Comparison of ENCODE assay signal across 9 mouse cellular contexts in the genomic region with DNA sequence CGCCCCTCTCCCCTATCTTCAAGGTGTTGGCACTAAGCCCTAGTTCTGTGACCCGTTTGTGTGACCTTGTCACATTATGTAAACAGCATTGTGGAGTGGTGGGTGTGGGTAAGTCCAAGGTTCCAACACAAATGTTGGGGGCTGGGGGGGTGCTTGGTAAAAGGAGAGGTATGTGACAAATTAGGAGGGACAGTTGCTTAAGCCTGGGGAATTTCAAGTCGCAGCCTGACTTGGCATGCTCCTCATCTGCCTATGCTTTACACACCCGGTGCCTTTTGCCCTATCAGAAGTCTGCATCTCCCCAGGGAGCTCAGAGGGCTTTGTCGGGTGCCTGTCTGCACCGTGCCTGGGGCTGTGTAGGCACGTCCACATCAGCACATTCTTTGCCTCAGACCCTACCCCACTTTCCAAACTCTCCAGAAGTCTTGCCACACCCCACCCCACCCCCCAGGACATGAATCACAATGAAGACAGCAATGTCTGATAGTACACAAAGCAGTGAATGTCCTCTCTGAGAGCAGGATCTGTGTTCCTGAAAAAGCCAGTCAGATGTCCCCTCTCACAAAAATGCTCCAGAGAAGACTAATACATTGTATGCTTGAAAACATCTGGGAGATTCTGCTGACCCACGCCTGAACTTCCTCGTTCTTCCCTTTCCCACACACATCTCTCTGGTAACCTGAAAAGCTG.
DNase-seq lines count a peak whose midpoint lies in the region; ATAC-seq and TF ChIP-seq lines count a peak whose summit lies in the region.
"Had no signal": no experiment of that assay in that cellular context is flagged by ENCODE, and none has a peak within 500 bp of the region (broad histone marks: within the 10 kb centered on the region; RNA-seq: fewer than 3 reads in every experiment).

No protein-coding gene starts in this region.

- H3K4me2 ChIP-seq in heart, embryonic 14.5 days (ENCODE audit: low read length) = peak overlapping the region; percentile 56
- H3K4me2 ChIP-seq in myocyte (ENCODE audit: low read depth) = peak overlapping the region; percentile 12
- H3K4me2 ChIP-seq: hindbrain, embryonic 15.5 days had no signal

- WGBS in heart, embryonic 14.5 days = 7% methylated on average over 9 of the region's 9 CpGs

- H3K36me3 ChIP-seq in heart, embryonic 14.5 days (ENCODE audit: control insufficient read depth, insufficient read depth, low read length) = no peaks in the 10 kb centered on the region
- H3K36me3 ChIP-seq in myocyte (ENCODE audit: control insufficient read depth, insufficient read depth) = no peaks in the 10 kb centered on the region
- H3K36me3 ChIP-seq: hindbrain, embryonic 15.5 days had no signal

- 0 out of 4 replicates have a peak overlapping the region, but pooled peaks of 1 of the 2 experiments have one; percentile 46 for H3K27ac ChIP-seq in heart, embryonic 14.5 days (replicated peaks in 1 of 2; ENCODE audit: control insufficient read depth in 1 of 2, insufficient read depth in 1 of 2, low read depth in 2 of 2, low read length in 2 of 2)
- H3K27ac ChIP-seq: hindbrain, embryonic 15.5 days had no signal

- peak overlapping the region; percentile 32; the same call in 1 of the 2 replicates for H3K9ac ChIP-seq in heart, embryonic 14.5 days (ENCODE audit: low read length)
- H3K9ac ChIP-seq: hindbrain, embryonic 15.5 days had no signal

- no peak for TF ChIP-seq POLR2A in myocyte (IDR thresholded peaks at IDR 0.05; ENCODE audit: insufficient read length, low read depth)

- H3K79me2 ChIP-seq in myocyte (ENCODE audit: control insufficient read depth, insufficient read depth) = no peaks in the 10 kb centered on the region

- DNase-seq in heart, adult 8-10 months (ENCODE audit: low spot score) = no peak
- peak; percentile 31 for DNase-seq in embryo, embryonic 10.5 days (ENCODE audit: low spot score)
- DNase-seq in kidney, postnatal 10 days = peak; percentile 40
- DNase-seq in frontal cortex, postnatal 36 days (ENCODE audit: low spot score in 2 of 2) = no peak
- no peak for DNase-seq in cerebellum, adult 8-10 months
- no peak for DNase-seq in cerebellum, adult 18-20 months

- peak; percentile 45; the same call in 1 of the 2 replicates for ATAC-seq in heart, embryonic 14.5 days (ENCODE audit: insufficient number of reproducible peaks, insufficient read depth, low FRiP score, low read depth)

- H3K27me3 ChIP-seq in heart, embryonic 14.5 days (ENCODE audit: control insufficient read depth, insufficient read depth, low read length) = no peaks in the 10 kb centered on the region
- H3K27me3 ChIP-seq in myocyte (ENCODE audit: control insufficient read depth, insufficient read depth, insufficient read length) = no peaks in the 10 kb centered on the region
- H3K27me3 ChIP-seq: hindbrain, embryonic 15.5 days had no signal

- no peak overlapping the region for H3K4me3 ChIP-seq in heart, embryonic 14.5 days (ENCODE audit: control insufficient read depth in 1 of 2, insufficient read depth in 1 of 2, low read depth in 1 of 2, low read length in 2 of 2)
- no peak overlapping the region for H3K4me3 ChIP-seq in myocyte
- H3K4me3 ChIP-seq: hindbrain, embryonic 15.5 days had no signal

- peaks cover 1% of the 10 kb centered on the region; the same call in 1 of the 2 replicates for H3K9me3 ChIP-seq in heart, embryonic 14.5 days (ENCODE audit: control insufficient read depth, low read length)
- H3K9me3 ChIP-seq: hindbrain, embryonic 15.5 days had no signal

- H3ac ChIP-seq in myocyte (ENCODE audit: control insufficient read depth, insufficient read length) = no peak overlapping the region

- peaks cover 10 to 27% of the 10 kb centered on the region in 2 experiments for H3K4me1 ChIP-seq in heart, embryonic 14.5 days (ENCODE audit: control insufficient read depth in 2 of 2, insufficient read depth in 2 of 2, low read length in 2 of 2)

TF ChIP-seq in myocyte, 11 proteins besides CTCF, POLR2A, EP300 and RAD21:
- TF ChIP-seq CEBPB (IDR thresholded peaks at IDR 0.05; ENCODE audit: insufficient read depth, poor library complexity, severe bottlenecking) (no peak), MYOG (IDR thresholded peaks at IDR 0.05; ENCODE audit: control insufficient read depth in 1 of 3, insufficient read depth in 1 of 3, insufficient read length in 2 of 3, low read depth in 2 of 3) (no peak), USF1 (IDR thresholded peaks at IDR 0.05; ENCODE audit: low read depth) (no peak), MYOD1 (IDR thresholded peaks at IDR 0.05; ENCODE audit: control insufficient read depth in 1 of 3, insufficient read length in 2 of 3, low read depth in 2 of 3) (no peak), E2F4 (IDR thresholded peaks at IDR 0.05; ENCODE audit: insufficient read depth) (no peak), REST (IDR thresholded peaks at IDR 0.05; ENCODE audit: insufficient read depth, insufficient read length) (no peak), TCF3 (IDR thresholded peaks at IDR 0.05; ENCODE audit: insufficient read length, low read depth) (no peak), TCF12 (IDR thresholded peaks at IDR 0.05; ENCODE audit: insufficient read depth, poor library complexity, severe bottlenecking) (no peak), POLR2AphosphoS2 (IDR thresholded peaks at IDR 0.05; ENCODE audit: insufficient read length, low read depth) (no peak), MAX (IDR thresholded peaks at IDR 0.05; ENCODE audit: low read depth) (no peak), SRF (IDR thresholded peaks at IDR 0.05; ENCODE audit: control insufficient read depth, insufficient read length, low read depth) (no peak)
TF ChIP-seq in myocyte: peak in this region for 0.

Comparison
In these comparisons a context has a peak if more than half of its experiments do, and no peak if none do; other contexts are left out.
1. DNase-seq: peak in embryo, embryonic 10.5 days (single experiment) and kidney, postnatal 10 days (single experiment); none in heart, adult 8-10 months (single experiment), frontal cortex, postnatal 36 days (0 of 2), cerebellum, adult 8-10 months (single experiment) and cerebellum, adult 18-20 months (0 of 2).